Mouse (Mus musculus): ENCODE measurements around the gene Ube2v1.

DNA sequence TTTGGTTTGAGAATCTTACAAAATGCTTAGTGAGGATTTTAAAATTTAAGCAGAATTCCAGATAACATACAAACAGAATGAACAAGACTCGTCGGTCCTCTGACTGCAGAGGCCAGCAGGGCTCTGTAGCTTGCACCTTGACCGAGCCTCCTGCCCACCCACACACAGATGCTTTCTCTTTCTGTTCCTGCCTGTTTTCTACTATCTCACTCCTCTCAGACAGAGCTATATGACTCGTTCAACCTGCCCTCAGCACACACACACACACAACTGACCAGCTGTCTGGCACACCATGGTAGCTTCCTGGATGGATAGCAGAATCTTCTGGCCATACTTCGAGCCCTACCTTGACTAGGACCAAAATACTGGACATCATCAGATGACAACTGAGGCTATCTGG is 8.9 kb downstream of the Ube2v1 start:
- TF ChIP-seq CTCF (IDR thresholded peaks at IDR 0.05; ENCODE audit: low read depth) = no peak
- TF ChIP-seq EP300 (IDR thresholded peaks at IDR 0.05; ENCODE audit: low read depth) = no peak
